Mouse (Mus musculus) midbrain, postnatal 0 days (tissue): ENCODE measurements at regions not wholly inside any gene's neighbourhood (a gene's known extent, or its start where the extent isn't known, plus 50 kb on each side); places are given as distances from the start of the nearest gene placed in this dataset.

Experiments
- ATAC-seq: fragments of 200-750 bp; cut with Nextera tagmentation; 2 replicates; pipeline ENCODE4 v1.8.0; 2017; ENCODE audit warnings: moderate number of reproducible peaks, mild to moderate bottlenecking, moderate TSS enrichment, moderate library complexity; ENCODE audit not compliant: low FRiP score
- DNase-seq: peaks from one replicate; pipeline ENCODE4 v3.0.0-alpha.2; 2015; ENCODE audit warnings: low spot score
- H3K27ac ChIP-seq: fragments of 300-500 bp; sonication (generic); 2 replicates; pipeline ENCODE4 v1.5.1; 2014; ENCODE audit warnings: low read depth, mild to moderate bottlenecking, low read length, mixed read lengths
- H3K27me3 ChIP-seq: fragments of 300-500 bp; sonication (generic); 2 replicates; pipeline ENCODE4 v1.6.1; 2014; ENCODE audit warnings: low read length, control low read depth, mixed read lengths; ENCODE audit not compliant: insufficient read depth
- H3K36me3 ChIP-seq: fragments of 300-500 bp; sonication (generic); 2 replicates; pipeline ENCODE4 v1.6.1; 2014; ENCODE audit warnings: low read length, control low read depth, mixed read lengths; ENCODE audit not compliant: insufficient read depth
- H3K4me1 ChIP-seq: fragments of 300-500 bp; sonication (generic); 2 replicates; pipeline ENCODE4 v1.6.1; 2014; ENCODE audit warnings: mild to moderate bottlenecking, control low read depth, antibody characterized with exemption, low read length, mixed read lengths; ENCODE audit not compliant: insufficient read depth
- H3K4me2 ChIP-seq: fragments of 300-500 bp; sonication (generic); 2 replicates; pipeline ENCODE4 v1.6.1; 2014; ENCODE audit warnings: low read depth, mild to moderate bottlenecking, low read length, mixed read lengths; ENCODE audit not compliant: poor library complexity, severe bottlenecking
- H3K4me3 ChIP-seq: fragments of 300-500 bp; sonication (generic); 2 replicates; pipeline ENCODE4 v1.5.1; 2014; ENCODE audit warnings: low read depth, mild to moderate bottlenecking, low read length, moderate library complexity
- H3K9ac ChIP-seq: fragments of 300-500 bp; sonication (generic); replicated peaks from 2 replicates; pipeline ENCODE4 v1.6.1; 2014; ENCODE audit warnings: mild to moderate bottlenecking, low read length, moderate library complexity, mixed read lengths; ENCODE audit not compliant: poor library complexity, severe bottlenecking
- H3K9me3 ChIP-seq: fragments of 300-500 bp; sonication (generic); 2 replicates; pipeline ENCODE4 v1.6.1; 2016; ENCODE audit warnings: low read length, control low read depth
- CTCF ChIP-seq: IDR thresholded peaks from 2 replicates; pipeline ENCODE4 v1.5.1; 2016; ENCODE audit warnings: antibody characterized with exemption, mild to moderate bottlenecking
- WGBS: fragments of 180-500 bp; shearing (Covaris S2); extraction: QIAGEN DNeasy Blood & Tissue Kit; methylation state at CpG from one replicate; pipeline ENCODE4 v1.1.7; 2014; 5-methylcytosine and 5-hydroxymethylcytosine counted together

DNA sequence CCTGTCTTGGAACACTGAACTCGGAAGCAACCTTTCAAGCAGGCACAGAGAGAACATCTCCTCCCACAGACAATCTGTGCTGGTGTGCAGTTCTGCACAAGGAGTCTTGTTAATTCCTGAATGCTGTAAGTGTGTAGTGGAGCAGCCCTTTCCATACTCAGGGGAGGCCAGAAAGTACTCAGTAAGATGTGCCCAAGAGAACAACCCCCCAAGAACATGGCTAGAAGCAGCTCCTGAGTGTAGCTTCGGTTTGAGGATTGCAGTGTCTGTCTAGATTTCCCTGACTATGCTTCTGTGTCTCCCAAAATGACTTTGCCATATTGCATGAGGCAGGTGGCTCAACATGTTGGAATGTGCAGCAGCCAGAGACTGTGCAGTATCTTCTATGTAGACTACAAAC, 148.8 kb upstream of the Shisa6 start:
- H3K27ac ChIP-seq, result no peak overlapping the region
- no peak overlapping the region for H3K4me3 ChIP-seq
- DNase-seq (no peak), ATAC-seq (no peak)
- TF ChIP-seq CTCF, result no peak
- WGBS, result 37% methylated on average over 2 of the region's 2 CpGs
- no peak overlapping the region for H3K9ac ChIP-seq
- H3K4me1 ChIP-seq, result no peaks in the 10 kb centered on the region
- H3K36me3 ChIP-seq, result no peaks in the 10 kb centered on the region
- H3K9me3 ChIP-seq, result no peaks in the 10 kb centered on the region
- H3K4me2 ChIP-seq, result no peak overlapping the region
- H3K27me3 ChIP-seq, result no peaks in the 10 kb centered on the region

DNA sequence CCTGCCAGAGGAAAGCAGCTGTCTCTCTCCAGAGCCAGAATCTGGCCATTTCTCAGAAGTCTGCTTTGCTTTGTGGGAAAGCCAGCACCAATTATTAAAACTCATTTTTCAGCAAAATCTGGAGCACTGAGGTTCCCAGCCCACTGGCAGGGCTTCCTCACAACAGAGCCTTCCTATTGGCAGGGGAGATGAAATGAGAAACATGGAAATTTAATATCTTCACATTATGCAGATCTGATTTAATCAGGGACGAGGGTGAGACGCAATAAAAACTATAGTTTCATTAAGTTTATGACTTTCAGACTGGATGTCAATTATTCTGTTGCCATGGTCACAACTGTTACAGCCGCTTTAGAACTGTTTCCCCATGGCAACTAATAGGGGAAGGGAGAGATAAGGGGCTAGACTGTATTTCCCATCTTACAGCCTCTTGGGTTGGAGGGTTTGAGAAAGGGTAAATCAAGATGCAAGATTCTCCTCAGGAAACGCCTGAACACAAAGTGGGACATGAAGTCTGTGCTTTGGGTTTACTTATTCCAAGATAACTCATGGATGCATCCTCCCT, 154.4 kb upstream of the Shisa6 start:
- Histone ChIP-seq H3K36me3 (no peaks in the 10 kb centered on the region), H3K27me3 (no peaks in the 10 kb centered on the region), H3K9me3 (no peaks in the 10 kb centered on the region), H3K4me2 (no peak overlapping the region), H3K4me1 (no peaks in the 10 kb centered on the region), H3K4me3 (no peak overlapping the region), H3K27ac (no peak overlapping the region), H3K9ac (no peak overlapping the region)
- WGBS, result 64% methylated on average over 4 of the region's 4 CpGs
- DNase-seq, result peak; percentile 39
- no peak for TF ChIP-seq CTCF
- no peak for ATAC-seq

DNA sequence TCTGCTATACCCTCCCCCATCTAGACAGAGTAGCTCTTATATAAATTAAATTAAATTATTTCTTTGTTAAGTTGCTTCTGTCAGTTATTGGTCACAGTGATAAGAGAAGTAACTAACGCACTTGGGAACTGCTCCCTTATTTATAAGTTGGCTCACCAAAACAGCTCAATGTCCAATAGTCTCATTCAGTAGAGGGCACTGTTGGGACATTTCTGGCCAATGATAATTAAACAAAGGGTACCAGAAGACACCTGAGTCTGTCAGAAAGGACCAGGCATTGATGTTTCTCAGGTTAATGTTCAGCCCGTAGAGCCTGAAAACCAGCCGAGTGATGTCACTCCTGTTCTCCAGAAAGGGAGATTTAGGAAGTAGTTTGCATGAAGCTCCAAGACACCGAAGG, 156.1 kb upstream of the Shisa6 start:
- no peak overlapping the region for H3K9ac ChIP-seq
- TF ChIP-seq CTCF, result no peak
- H3K4me3 ChIP-seq, result no peak overlapping the region
- no peaks in the 10 kb centered on the region for H3K9me3 ChIP-seq
- ATAC-seq (no peak), DNase-seq (no peak)
- no peaks in the 10 kb centered on the region for H3K36me3 ChIP-seq
- no peaks in the 10 kb centered on the region for H3K27me3 ChIP-seq
- no peaks in the 10 kb centered on the region for H3K4me1 ChIP-seq
- no peak overlapping the region for H3K4me2 ChIP-seq
- H3K27ac ChIP-seq, result no peak overlapping the region
- WGBS, result 89% methylated on average over 4 of the region's 4 CpGs

DNA sequence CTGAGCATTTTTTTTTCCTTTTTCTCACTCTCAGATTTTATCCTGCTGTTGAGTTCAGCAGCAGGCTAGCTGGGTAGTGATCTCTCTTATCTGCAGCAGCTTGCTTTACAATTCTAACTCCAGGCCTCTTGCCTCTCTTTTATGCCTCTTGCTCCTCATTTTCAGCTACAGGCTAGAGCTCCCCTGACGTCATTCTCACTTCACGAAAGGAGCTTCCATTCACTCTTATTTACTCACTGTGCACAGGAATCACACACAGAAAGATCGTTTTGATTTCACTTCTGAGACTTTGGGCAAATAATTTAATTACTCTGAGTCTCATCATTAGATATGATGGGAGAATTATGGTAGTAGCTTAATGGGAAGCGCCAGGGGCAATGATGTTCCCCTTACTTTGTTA, 158.4 kb upstream of the Shisa6 start:
- no peaks in the 10 kb centered on the region for H3K9me3 ChIP-seq
- 62% methylated on average over 4 of the region's 4 CpGs for WGBS
- H3K27ac ChIP-seq, result no peak overlapping the region

DNA sequence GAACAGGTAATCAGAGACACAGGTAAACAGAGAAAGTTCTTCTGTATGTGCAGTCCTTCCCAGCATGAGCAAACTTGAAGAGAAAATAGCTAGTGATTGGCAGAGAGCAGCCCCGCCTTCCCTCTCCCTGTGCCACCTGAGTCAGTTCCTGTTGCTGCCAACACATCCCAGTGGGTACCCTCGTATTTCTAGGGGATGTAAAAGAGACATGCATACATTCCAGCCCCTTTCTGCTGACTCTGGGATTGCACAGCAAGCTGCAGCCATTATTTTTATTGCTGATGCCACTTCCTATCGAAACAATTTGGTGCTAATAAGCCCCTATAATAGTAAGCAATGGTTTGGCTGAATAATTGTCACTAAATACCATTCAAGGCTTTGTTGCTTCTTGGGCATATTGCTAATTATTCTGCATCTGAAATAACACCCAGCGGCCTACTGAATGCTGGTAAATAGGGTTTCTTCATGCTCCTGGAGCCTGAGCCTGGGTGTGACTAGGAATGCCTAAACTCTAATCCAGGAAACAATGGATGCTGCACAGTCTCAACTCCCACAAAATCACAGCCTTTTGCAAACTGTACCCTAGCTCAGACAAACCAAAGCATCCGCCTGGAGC, 169.0 kb upstream of the Shisa6 start:
- Histone ChIP-seq H3K36me3 (no peaks in the 10 kb centered on the region), H3K4me3 (no peak overlapping the region), H3K4me2 (no peak overlapping the region), H3K27ac (no peak overlapping the region), H3K9ac (no peak overlapping the region), H3K27me3 (no peaks in the 10 kb centered on the region), H3K9me3 (no peaks in the 10 kb centered on the region), H3K4me1 (no peaks in the 10 kb centered on the region)
- no peak for DNase-seq
- 60% methylated on average over 5 of the region's 5 CpGs for WGBS
- ATAC-seq, result no peak
- TF ChIP-seq CTCF, result no peak

More for the DNA sequence above, 158.4 kb upstream of the Shisa6 start:
- peak; percentile 5 for DNase-seq
- H3K36me3 ChIP-seq, result no peaks in the 10 kb centered on the region
- H3K4me3 ChIP-seq, result no peak overlapping the region
- H3K4me2 ChIP-seq, result no peak overlapping the region
- no peak for TF ChIP-seq CTCF
- no peaks in the 10 kb centered on the region for H3K4me1 ChIP-seq
- H3K27me3 ChIP-seq, result no peaks in the 10 kb centered on the region
- no peak overlapping the region for H3K9ac ChIP-seq
- ATAC-seq, result no peak

DNA sequence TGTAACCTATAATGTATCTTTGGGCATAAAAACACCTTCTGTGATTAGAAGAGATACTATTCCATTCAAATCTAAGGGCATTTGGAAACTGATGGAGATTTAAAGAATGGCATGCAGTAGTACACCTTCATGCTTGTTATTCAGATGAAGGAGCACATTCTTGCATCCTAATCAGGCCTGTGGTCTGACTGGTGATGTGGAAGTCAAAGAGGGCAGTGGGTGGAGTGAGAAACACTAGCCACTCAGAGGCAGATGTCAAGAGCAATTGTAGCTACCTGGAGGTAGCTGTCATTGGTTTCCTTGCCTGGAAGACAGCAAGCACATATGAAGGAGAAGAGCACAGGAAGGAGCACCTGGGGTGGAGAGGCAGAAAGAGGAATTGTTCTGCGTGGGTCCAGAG, 171.0 kb upstream of the Shisa6 start:
- Histone ChIP-seq H3K4me3 (no peak overlapping the region), H3K27me3 (no peaks in the 10 kb centered on the region), H3K36me3 (no peaks in the 10 kb centered on the region), H3K9me3 (no peaks in the 10 kb centered on the region), H3K27ac (no peak overlapping the region), H3K9ac (no peak overlapping the region), H3K4me1 (no peaks in the 10 kb centered on the region), H3K4me2 (no peak overlapping the region)
- WGBS, result 88% methylated on average over 1 of the region's 1 CpGs
- DNase-seq (no peak), ATAC-seq (no peak)
- no peak for TF ChIP-seq CTCF
